Mouse (Mus musculus) CH12.LX (cell line): ENCODE data around the gene Col5a1. TPM values are rescaled to one million over a fixed set of nuclear protein-coding genes. Genes with fewer than 3 reads are reported as not detected.

Experiments used
- DNase-seq: peaks from one replicate; pipeline ENCODE4 v3.0.0-alpha.2; 2013; ENCODE audit errors: extremely low read depth
- H3K27ac ChIP-seq: 2 replicates; pipeline ENCODE4 v1.5.1; 2012; ENCODE audit warnings: low read depth, mild to moderate bottlenecking, control low read depth, moderate library complexity; ENCODE audit not compliant: insufficient read depth
- H3K27me3 ChIP-seq: replicated peaks from 2 replicates; pipeline ENCODE3; 2012; ENCODE audit warnings: inconsistent platforms
- H3K36me3 ChIP-seq, 2 experiments: replicated peaks in 1 of 2; 2 replicates each; pipeline versions ENCODE3 to v1.6.1; 2012; ENCODE audit warnings: inconsistent platforms in 1 of 2, low read length in 1 of 2, mild to moderate bottlenecking in 1 of 2, mixed read lengths in 1 of 2, moderate library complexity in 1 of 2; ENCODE audit not compliant: control insufficient read depth in 1 of 2, insufficient read depth in 1 of 2
- H3K4me1 ChIP-seq, 2 experiments: 2 replicates each; pipeline ENCODE4 v1.6.1; 2012; ENCODE audit warnings: inconsistent platforms in 1 of 2, moderate library complexity in 1 of 2; ENCODE audit not compliant: insufficient read depth in 2 of 2, control insufficient read depth in 1 of 2
- H3K4me2 ChIP-seq: 2 replicates; pipeline ENCODE4 v1.6.1; 2012; ENCODE audit warnings: low read depth, mild to moderate bottlenecking, control low read depth; ENCODE audit not compliant: poor library complexity, insufficient read depth, severe bottlenecking
- H3K4me3 ChIP-seq, 3 experiments: fragments of 150-350 bp in 1 of 3; sonication (generic) in 1 of 3; replicated peaks in 1 of 3; 2 replicates each; pipeline versions ENCODE3 to v1.5.1; 2011 to 2012; ENCODE audit warnings: low read depth in 2 of 3, low read length in 2 of 3, mild to moderate bottlenecking in 2 of 3, moderate library complexity in 2 of 3, control low read depth in 1 of 3, improper control_type of control experiment in 1 of 3, inconsistent platforms in 1 of 3, mixed read lengths in 1 of 3; ENCODE audit not compliant: poor library complexity in 1 of 3
- H3K79me2 ChIP-seq: replicated peaks from 2 replicates; pipeline ENCODE4 v1.6.1; 2012; ENCODE audit warnings: mild to moderate bottlenecking, moderate library complexity; ENCODE audit not compliant: control insufficient read depth, poor library complexity, insufficient read depth, severe bottlenecking; ENCODE audit errors: extremely low read depth
- H3K9ac ChIP-seq: 2 replicates; pipeline ENCODE4 v1.6.1; 2012; ENCODE audit warnings: low read depth, mild to moderate bottlenecking, control low read depth, moderate library complexity; ENCODE audit not compliant: insufficient read depth
- H3K9me3 ChIP-seq: replicated peaks from 2 replicates; pipeline ENCODE3; 2012; ENCODE audit warnings: low read length, inconsistent platforms, mixed read lengths
- BHLHE40 ChIP-seq: IDR thresholded peaks from 2 replicates; pipeline ENCODE4 v1.6.1; 2011; ENCODE audit warnings: mild to moderate bottlenecking, low read depth, low read length, improper control_type of control experiment
- CHD1 ChIP-seq: IDR thresholded peaks from 2 replicates; pipeline ENCODE4 v1.6.1; 2012; ENCODE audit warnings: low read depth, low read length, improper control_type of control experiment, inconsistent platforms
- CTCF ChIP-seq, 2 experiments: IDR thresholded peaks in 1 of 2; conservative IDR thresholded peaks in 1 of 2; 2 replicates each; pipeline ENCODE4 v1.5.1; 2011 to 2012; ENCODE audit warnings: low read depth in 2 of 2, low read length in 2 of 2, improper control_type of control experiment in 1 of 2, inconsistent platforms in 1 of 2, mild to moderate bottlenecking in 1 of 2, moderate library complexity in 1 of 2
- E2F4 ChIP-seq: IDR thresholded peaks from 2 replicates; pipeline ENCODE4 v1.6.1; 2011; ENCODE audit warnings: low read depth, low read length, improper control_type of control experiment; ENCODE audit not compliant: insufficient replicate concordance
- ELF1 ChIP-seq: IDR thresholded peaks from 2 replicates; pipeline ENCODE4 v1.6.1; 2014; ENCODE audit warnings: low read depth, mild to moderate bottlenecking, inconsistent platforms, low read length, improper control_type of control experiment
- GABPA ChIP-seq: IDR thresholded peaks from 2 replicates; pipeline ENCODE4 v1.6.1; 2012; ENCODE audit warnings: low read depth, low read length, improper control_type of control experiment, inconsistent platforms; ENCODE audit not compliant: insufficient replicate concordance
- HCFC1 ChIP-seq: IDR thresholded peaks from 2 replicates; pipeline ENCODE4 v1.6.1; 2012; ENCODE audit warnings: low read depth, mild to moderate bottlenecking, inconsistent platforms, low read length, improper control_type of control experiment
- IRF4 ChIP-seq: IDR thresholded peaks from 2 replicates; pipeline ENCODE4 v1.6.1; 2014; ENCODE audit warnings: low read depth, mild to moderate bottlenecking, inconsistent platforms, low read length, improper control_type of control experiment
- JUN ChIP-seq: IDR thresholded peaks from 2 replicates; pipeline ENCODE4 v1.6.1; 2011; ENCODE audit warnings: low read depth, mild to moderate bottlenecking, low read length, improper control_type of control experiment, moderate library complexity; ENCODE audit not compliant: insufficient read depth
- KAT2A ChIP-seq: IDR thresholded peaks from 2 replicates; pipeline ENCODE4 v1.6.1; 2012; ENCODE audit warnings: low read length, improper control_type of control experiment, inconsistent platforms; ENCODE audit not compliant: insufficient replicate concordance
- MAFK ChIP-seq: IDR thresholded peaks from 2 replicates; pipeline ENCODE4 v1.6.1; 2011; ENCODE audit warnings: low read length, improper control_type of control experiment; ENCODE audit not compliant: insufficient replicate concordance
- MYC ChIP-seq: IDR thresholded peaks from 2 replicates; pipeline ENCODE4 v1.6.1; 2011; ENCODE audit warnings: low read depth, mild to moderate bottlenecking, improper control_type of control experiment, low read length
- NELFE ChIP-seq: IDR thresholded peaks from 2 replicates; pipeline ENCODE4 v1.6.1; 2011; ENCODE audit warnings: low read depth, low read length, improper control_type of control experiment
- NRF1 ChIP-seq: IDR thresholded peaks from 2 replicates; pipeline ENCODE4 v1.6.1; 2014; ENCODE audit warnings: low read depth, mild to moderate bottlenecking, inconsistent platforms, low read length, improper control_type of control experiment, moderate library complexity
- POLR2A ChIP-seq: IDR thresholded peaks from 2 replicates; pipeline ENCODE4 v1.6.1; 2011; ENCODE audit warnings: low read depth, mild to moderate bottlenecking, improper control_type of control experiment, low read length
- RAD21 ChIP-seq: IDR thresholded peaks from 2 replicates; pipeline ENCODE4 v1.6.1; 2011; ENCODE audit warnings: low read depth, mild to moderate bottlenecking, low read length, improper control_type of control experiment, moderate library complexity
- RCOR1 ChIP-seq: conservative IDR thresholded peaks from 2 replicates; pipeline ENCODE4 v1.6.1; 2012; ENCODE audit warnings: low read depth, mild to moderate bottlenecking, inconsistent platforms, low read length, improper control_type of control experiment
- SIN3A ChIP-seq: IDR thresholded peaks from 2 replicates; pipeline ENCODE4 v1.6.1; 2012; ENCODE audit warnings: low read length, improper control_type of control experiment, inconsistent platforms
- SMC3 ChIP-seq: IDR thresholded peaks from 2 replicates; pipeline ENCODE4 v1.6.1; 2011; ENCODE audit warnings: low read depth, low read length, improper control_type of control experiment
- TCF12 ChIP-seq: IDR thresholded peaks from 2 replicates; pipeline ENCODE4 v1.6.1; 2014; ENCODE audit warnings: low read depth, mild to moderate bottlenecking, inconsistent platforms, low read length, improper control_type of control experiment
- ZKSCAN1 ChIP-seq: IDR thresholded peaks from 2 replicates; pipeline ENCODE4 v1.6.1; 2012; ENCODE audit warnings: low read depth, inconsistent platforms, low read length, improper control_type of control experiment, borderline replicate concordance
- ZMIZ1 ChIP-seq: IDR thresholded peaks from 2 replicates; pipeline ENCODE4 v1.6.1; 2012; ENCODE audit warnings: low read depth, mild to moderate bottlenecking, inconsistent platforms, low read length, improper control_type of control experiment
- ZNF384 ChIP-seq: IDR thresholded peaks from 2 replicates; pipeline ENCODE4 v1.6.1; 2012; ENCODE audit warnings: low read depth, low read length, improper control_type of control experiment, inconsistent platforms
- dilution Hi-C: fragments of 300-500 bp; cut with MboI; formaldehyde crosslinking; loops from 2 replicates; pipeline ENCODE4 v1.14.3; 2020; ENCODE audit warnings: low sequenced_read_pairs; ENCODE audit not compliant: extremely low pct_unique_long_range_greater_than_20kb, extremely low pct_ligation_motif_present
- in situ Hi-C: fragments of 300-500 bp; cut with MboI; formaldehyde crosslinking; loops from 3 replicates; pipeline ENCODE4 v1.14.3; 2019; ENCODE audit warnings: low sequenced_read_pairs, low pct_ligation_motif_present, low pct_unique_long_range_greater_than_20kb, mixed read lengths
- polyA plus RNA-seq: library from polyadenylated mRNA; unstranded; fragments of >175 nt; gene quantifications from 2 replicates; pipeline ENCODE4 v1.2.1, GENCODE M21; 2012; ENCODE audit warnings: low read depth; ENCODE audit not compliant: insufficient read length
- total RNA-seq, 2 experiments: library from RNA; depleted of rRNA; stranded (reverse); fragments of 300-350 nt in 1 of 2; fragments of >200 nt in 1 of 2; gene quantifications; 2 replicates each; pipeline ENCODE4 v1.2.3; 2012 to 2014

The Col5a1 gene
- total and polyA plus RNA-seq, 3 experiments = 0.04 TPM; not detected in 2

GRCm38 (mm10) chr2:27934831-27935230 is 48.6 kb downstream of the Col5a1 start:
- no peaks in the 10 kb centered on the region for H3K36me3 ChIP-seq
- H3K4me3 ChIP-seq = no peak overlapping the region
- in situ Hi-C loops = no loop called here
- no peaks in the 10 kb centered on the region for H3K4me1 ChIP-seq
- H3K79me2 ChIP-seq = no peaks in the 10 kb centered on the region
- dilution Hi-C loops = no loop called here
- H3K9ac ChIP-seq = no peak overlapping the region
- no peak overlapping the region for H3K4me2 ChIP-seq
- no peak overlapping the region for H3K27ac ChIP-seq
- TF ChIP-seq JUN (no peak), KAT2A (no peak), TCF12 (no peak), E2F4 (no peak), ELF1 (no peak), ZNF384 (no peak), CTCF (conservative IDR thresholded peaks at IDR 0.05 in 1 of 2, IDR thresholded peaks at IDR 0.05 in 1 of 2; ENCODE audit: low read depth in 2 of 2, low read length in 2 of 2) (no peak), SMC3 (no peak), NELFE (no peak), MAFK (no peak), RCOR1 (no peak), RAD21 (no peak), NRF1 (no peak)
- peaks cover 89% of the 10 kb centered on the region for H3K27me3 ChIP-seq
- DNase-seq = no peak
- no peaks in the 10 kb centered on the region for H3K9me3 ChIP-seq

DNA sequence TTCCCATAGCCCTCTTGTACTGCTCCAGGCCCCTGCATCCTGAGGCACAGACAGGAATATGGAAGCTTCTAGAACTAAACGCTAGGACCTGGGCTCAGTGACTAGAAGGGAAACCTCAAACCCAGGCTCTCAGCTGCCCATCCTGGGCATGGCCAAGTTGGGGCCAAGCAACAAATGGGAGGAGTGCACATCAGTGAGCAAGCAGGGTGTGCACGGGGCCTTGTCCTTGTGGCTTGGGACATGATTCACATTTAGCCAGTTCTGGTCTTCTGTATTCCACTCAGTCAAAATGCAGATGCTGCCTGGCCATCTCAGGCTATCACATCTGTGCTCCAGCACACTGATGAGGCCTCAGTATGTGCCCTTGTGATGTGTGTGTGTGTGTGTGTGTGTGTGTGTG is 49.2 kb downstream of the Col5a1 start:
- no peak overlapping the region for H3K4me2 ChIP-seq
- no peaks in the 10 kb centered on the region for H3K36me3 ChIP-seq
- H3K79me2 ChIP-seq = no peaks in the 10 kb centered on the region
- no peak for DNase-seq
- TF ChIP-seq BHLHE40 (no peak), IRF4 (no peak), ZMIZ1 (no peak), MAFK (no peak), POLR2A (no peak), HCFC1 (no peak), ZKSCAN1 (no peak), ZNF384 (no peak), GABPA (no peak), SIN3A (no peak), MYC (no peak), E2F4 (no peak), ELF1 (no peak), CHD1 (no peak), RCOR1 (no peak), SMC3 (no peak)
- TF ChIP-seq, all 38 proteins: peak for 0
- Histone ChIP-seq H3K4me1 (no peaks in the 10 kb centered on the region), H3K9ac (no peak overlapping the region), H3K9me3 (no peaks in the 10 kb centered on the region), H3K4me3 (no peak overlapping the region), H3K27me3 (peaks cover 90% of the 10 kb centered on the region), H3K27ac (no peak overlapping the region)
- in situ Hi-C loops = no loop called here
- dilution Hi-C loops = no loop called here
